In genomic region chr5:74094841-74095437, GRCm38 (mm10) we compare ENCODE assay signal across 10 mouse cellular contexts. TPM values are rescaled to one million over a fixed set of nuclear protein-coding genes. Genes with fewer than 3 reads are reported as not detected.
DNase-seq lines count a peak whose midpoint lies in the region; ATAC-seq and TF ChIP-seq lines count a peak whose summit lies in the region.
"Had no signal": no experiment of that assay in that cellular context is flagged by ENCODE, and none has a peak within 500 bp of the region (broad histone marks: within the 10 kb centered on the region; RNA-seq: fewer than 3 reads in every experiment).

No protein-coding gene starts in this region.

- no peaks in the 10 kb centered on the region for H3K9me3 ChIP-seq in lung, postnatal 0 days (ENCODE audit: low read length)
- no peaks in the 10 kb centered on the region for H3K9me3 ChIP-seq in forebrain, embryonic 11.5 days (ENCODE audit: control insufficient read depth, low read length)
- H3K9me3 ChIP-seq in limb, embryonic 13.5 days: no peaks in the 10 kb centered on the region
- no peaks in the 10 kb centered on the region for H3K9me3 ChIP-seq in stomach, embryonic 15.5 days

- no peaks in the 10 kb centered on the region for H3K27me3 ChIP-seq in lung, postnatal 0 days (replicated peaks; ENCODE audit: insufficient read depth, low read length)
- no peaks in the 10 kb centered on the region for H3K27me3 ChIP-seq in forebrain, embryonic 11.5 days (ENCODE audit: control insufficient read depth, insufficient read depth, low read length)
- no peaks in the 10 kb centered on the region for H3K27me3 ChIP-seq in limb, embryonic 13.5 days
- H3K27me3 ChIP-seq in stomach, embryonic 15.5 days (replicated peaks): no peaks in the 10 kb centered on the region

- intact Hi-C loops in left cerebral cortex, postnatal 25 days (cut with DNase I): loop anchor here (5.0 kb wide), 1 partner anchor 157 kb away; no protein-coding TSS in a partner anchor

- ATAC-seq in lung, postnatal 0 days: no peak
- ATAC-seq in forebrain, embryonic 11.5 days (replicated peaks; ENCODE audit: low FRiP score): no peak
- ATAC-seq in limb, embryonic 13.5 days (ENCODE audit: low FRiP score, low read depth): no peak
- ATAC-seq in stomach, embryonic 15.5 days (ENCODE audit: insufficient read depth, low FRiP score, low read depth): no peak
- ATAC-seq: activated CD4-positive, CD25-positive, alpha-beta regulatory T cell, adult 4 months had no signal

- no peaks in the 10 kb centered on the region for H3K36me3 ChIP-seq in lung, postnatal 0 days (ENCODE audit: insufficient read depth, low read length)
- H3K36me3 ChIP-seq in forebrain, embryonic 11.5 days (ENCODE audit: control insufficient read depth, insufficient read depth, low read length): peaks cover 8% of the 10 kb centered on the region
- peaks cover 36% of the 10 kb centered on the region for H3K36me3 ChIP-seq in limb, embryonic 13.5 days
- peaks cover 11% of the 10 kb centered on the region; the same call in 1 of the 2 replicates for H3K36me3 ChIP-seq in stomach, embryonic 15.5 days

- H3K4me1 ChIP-seq in lung, postnatal 0 days (ENCODE audit: insufficient read depth, low read depth, low read length): peaks cover 10% of the 10 kb centered on the region
- 0 out of 2 replicates have a peak, but pooled peaks cover 2% of the 10 kb centered on the region for H3K4me1 ChIP-seq in forebrain, embryonic 11.5 days (replicated peaks; ENCODE audit: control insufficient read depth, insufficient read depth, low read length)
- peaks cover 20% of the 10 kb centered on the region for H3K4me1 ChIP-seq in limb, embryonic 13.5 days
- peaks cover 2% of the 10 kb centered on the region for H3K4me1 ChIP-seq in stomach, embryonic 15.5 days

- DNase-seq in lung, postnatal 0 days (ENCODE audit: low spot score): no peak
- DNase-seq in lung, postnatal 4 days: no peak
- no peak for DNase-seq in forebrain, embryonic 11.5 days (ENCODE audit: low spot score)
- no peak for DNase-seq in c-Kit-positive CD71-positive TER-119-positive erythroid progenitor cells, embryonic 14.5 days (ENCODE audit: low spot score)
- no peak for DNase-seq in left cerebral cortex, postnatal 25 days (ENCODE audit: low spot score in 2 of 2)
- DNase-seq: cerebellum, postnatal 36 days; kidney, adult 11 months had no signal

- TF ChIP-seq EP300 in lung, postnatal 0 days (IDR thresholded peaks at IDR 0.05): no peak

- TF ChIP-seq CTCF in lung, postnatal 0 days (IDR thresholded peaks at IDR 0.05): no peak

- peak overlapping the region; percentile 68; the same call in 1 of the 2 replicates for H3K4me2 ChIP-seq in lung, postnatal 0 days (replicated peaks; ENCODE audit: low read depth, low read length)
- H3K4me2 ChIP-seq in forebrain, embryonic 11.5 days (ENCODE audit: low read depth, low read length, severe bottlenecking): peak overlapping the region; percentile 75
- H3K4me2 ChIP-seq in limb, embryonic 13.5 days (replicated peaks): peak overlapping the region; percentile 89
- peak overlapping the region; percentile 69 for H3K4me2 ChIP-seq in stomach, embryonic 15.5 days

- no peak overlapping the region for H3K9ac ChIP-seq in lung, postnatal 0 days (replicated peaks; ENCODE audit: low read depth)
- H3K9ac ChIP-seq in forebrain, embryonic 11.5 days (ENCODE audit: low read length): no peak overlapping the region
- no peak overlapping the region; the same call in 1 of the 2 replicates for H3K9ac ChIP-seq in limb, embryonic 13.5 days
- H3K9ac ChIP-seq in stomach, embryonic 15.5 days: no peak overlapping the region

- no peak overlapping the region for H3K27ac ChIP-seq in lung, postnatal 0 days (ENCODE audit: low read length)
- H3K27ac ChIP-seq in forebrain, embryonic 11.5 days (ENCODE audit: low read depth, low read length): no peak overlapping the region
- H3K27ac ChIP-seq in limb, embryonic 13.5 days: peak overlapping the region; percentile 39; the same call in 1 of the 2 replicates
- peak overlapping the region; percentile 18; the same call in 1 of the 2 replicates for H3K27ac ChIP-seq in stomach, embryonic 15.5 days

- no peak overlapping the region for H3K4me3 ChIP-seq in lung, postnatal 0 days (ENCODE audit: low read depth, low read length)
- peak overlapping the region; percentile 92; the same call in 1 of the 2 replicates for H3K4me3 ChIP-seq in forebrain, embryonic 11.5 days (ENCODE audit: low read depth, low read length)
- peak overlapping the region; percentile 90 for H3K4me3 ChIP-seq in limb, embryonic 13.5 days
- peak overlapping the region; percentile 89; the same call in 1 of the 2 replicates for H3K4me3 ChIP-seq in stomach, embryonic 15.5 days (replicated peaks)

- WGBS in lung, postnatal 0 days: 77% methylated on average over 8 of the region's 8 CpGs
- WGBS in forebrain, embryonic 11.5 days: 86% methylated on average over 8 of the region's 8 CpGs
- WGBS in limb, embryonic 13.5 days: 87% methylated on average over 8 of the region's 8 CpGs
- WGBS in stomach, embryonic 15.5 days: 86% methylated on average over 8 of the region's 8 CpGs

RNA-seq across cellular contexts. Expression of gene Usp46, which starts 26.7 kb away (rescaled TPM):
- 27.3 and 33.8 TPM in 2 replicates for polyA plus RNA-seq in lung, postnatal 0 days (2015; fragmentation: Nextera tagmentation; extraction: Ambion mirVana)
- polyA plus RNA-seq in forebrain, embryonic 11.5 days (2014; fragmentation: Nextera tagmentation; extraction: Ambion mirVana): 33.5 and 36.2 TPM in 2 replicates
- polyA plus RNA-seq in limb, embryonic 13.5 days (2015; fragmentation: Nextera tagmentation; extraction: Ambion mirVana): 35.4 and 37.5 TPM in 2 replicates
- polyA plus RNA-seq in stomach, embryonic 15.5 days (2015; fragmentation: Nextera tagmentation; extraction: Ambion mirVana): 27.4 and 27.7 TPM in 2 replicates
- total RNA-seq in left cerebral cortex, postnatal 25 days (2021): 100 to 1,000 TPM; 148 to 153 TPM

Comparison
In these comparisons a context has a peak if more than half of its experiments do, and no peak if none do; other contexts are left out.
1. H3K27ac ChIP-seq: peak in limb, embryonic 13.5 days (single experiment) and stomach, embryonic 15.5 days (single experiment); none in lung, postnatal 0 days (single experiment) and forebrain, embryonic 11.5 days (single experiment).
2. Peak in every context shown above with its lines, with median percentiles within 50 percentile points of each other: H3K4me2 ChIP-seq.